8 mouse cellular contexts compared by ENCODE assay signal in the genomic region with DNA sequence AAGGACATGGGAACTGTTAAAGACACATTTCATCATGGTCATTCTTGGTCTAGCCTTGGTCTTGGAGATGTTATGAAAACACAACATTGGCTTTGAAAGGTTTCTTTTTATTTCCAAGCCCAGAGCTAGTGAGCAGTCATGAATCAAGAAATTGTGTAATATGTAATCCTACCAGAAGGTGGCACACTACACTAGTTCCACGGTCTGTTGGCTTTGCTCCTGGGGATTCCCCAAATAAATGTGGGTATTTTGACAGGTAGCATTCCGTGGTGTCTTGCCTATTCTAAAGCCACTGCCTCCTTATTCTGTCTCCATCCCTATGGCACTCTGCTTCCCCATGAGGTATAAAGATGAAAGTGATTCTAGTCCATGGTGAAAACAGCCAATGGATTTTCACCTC.
A peak's percentile ranks its signal among the peaks of the same experiment; 100 is the strongest.
DNase-seq lines count a peak whose midpoint lies in the region; ATAC-seq and TF ChIP-seq lines count a peak whose summit lies in the region.

No protein-coding gene starts in this region.

- WGBS in kidney, embryonic 14.5 days: 2% methylated on average over 2 of the region's 2 CpGs
- WGBS in liver, embryonic 14.5 days (ENCODE audit: insufficient replicate concordance): 0% methylated on average over 2 of the region's 2 CpGs

- peak; percentile 46 for DNase-seq in kidney, adult 9 months
- DNase-seq in ES-E14 (ENCODE audit: low read depth, low spot score): peak; percentile 28
- DNase-seq in liver, embryonic 14.5 days (ENCODE audit: low read depth in 3 of 3, low spot score in 3 of 3): peak in 2 of 3 experiments; percentile 37 to 57
- no peak for DNase-seq in urinary bladder, postnatal 14 days (ENCODE audit: low spot score)
- DNase-seq in cerebellum, adult 11-12 months: no peak
- no peak for DNase-seq in adrenal gland, postnatal 10 days

- no peaks in the 10 kb centered on the region for H3K36me3 ChIP-seq in kidney, embryonic 14.5 days (ENCODE audit: control insufficient read depth, insufficient read depth, low read length)
- no peaks in the 10 kb centered on the region for H3K36me3 ChIP-seq in ES-E14 (ENCODE audit: control insufficient read depth, insufficient read depth, low read length, poor library complexity, severe bottlenecking)
- no peaks in the 10 kb centered on the region for H3K36me3 ChIP-seq in liver, embryonic 14.5 days (replicated peaks; ENCODE audit: control insufficient read depth, insufficient read depth, low read depth)

- in situ Hi-C loops in ES-E14 (cut with MboI; ENCODE audit: low sequenced_read_pairs in 2 of 2, unreplicated experiment in 2 of 2): no loop called here

- H3K9ac ChIP-seq in kidney, embryonic 14.5 days (ENCODE audit: low read depth, low read length): no peak overlapping the region
- H3K9ac ChIP-seq in ES-E14 (ENCODE audit: insufficient read depth, low read depth, low read length, poor library complexity, severe bottlenecking): no peak overlapping the region
- no peak overlapping the region for H3K9ac ChIP-seq in liver, embryonic 14.5 days (replicated peaks)

- no peaks in the 10 kb centered on the region for H3K4me1 ChIP-seq in kidney, embryonic 14.5 days (ENCODE audit: control insufficient read depth, insufficient read depth, low read length)
- no peaks in the 10 kb centered on the region for H3K4me1 ChIP-seq in ES-E14 (ENCODE audit: control insufficient read depth in 2 of 2, insufficient read depth in 2 of 2, low read length in 2 of 2, poor library complexity in 1 of 2)
- H3K4me1 ChIP-seq in cortical plate, adult 2 months (ENCODE audit: control insufficient read depth, insufficient read depth, low read length): peaks cover 6% of the 10 kb centered on the region; the same call in 1 of the 2 replicates
- H3K4me1 ChIP-seq in liver, embryonic 14.5 days (replicated peaks; ENCODE audit: control insufficient read depth in 2 of 2, insufficient read depth in 2 of 2, low read length in 1 of 2): peaks cover 3 to 7% of the 10 kb centered on the region in 2 experiments

- H3K27ac ChIP-seq in kidney, embryonic 14.5 days (ENCODE audit: low read depth, low read length): no peak overlapping the region
- no peak overlapping the region for H3K27ac ChIP-seq in ES-E14 (ENCODE audit: insufficient read depth, low read depth, low read length, poor library complexity, severe bottlenecking)
- H3K27ac ChIP-seq in cortical plate, adult 2 months (ENCODE audit: insufficient read depth, low read length): no peak overlapping the region
- no peak overlapping the region for H3K27ac ChIP-seq in liver, embryonic 14.5 days

- no peaks in the 10 kb centered on the region for H3K9me3 ChIP-seq in kidney, embryonic 14.5 days (ENCODE audit: control insufficient read depth, low read length)
- H3K9me3 ChIP-seq in ES-E14 (ENCODE audit: control insufficient read depth, insufficient read depth, low read depth, low read length): no peaks in the 10 kb centered on the region
- no peaks in the 10 kb centered on the region for H3K9me3 ChIP-seq in liver, embryonic 14.5 days (ENCODE audit: control insufficient read depth, low read length)

- no peaks in the 10 kb centered on the region for H3K27me3 ChIP-seq in kidney, embryonic 14.5 days (ENCODE audit: control insufficient read depth, insufficient read depth, low read length)
- no peaks in the 10 kb centered on the region for H3K27me3 ChIP-seq in liver, embryonic 14.5 days (ENCODE audit: control insufficient read depth, insufficient read depth, low read length)

- ATAC-seq in kidney, embryonic 14.5 days (ENCODE audit: low FRiP score, low TSS enrichment): no peak
- peak; percentile 63 for ATAC-seq in liver, embryonic 14.5 days (ENCODE audit: insufficient read depth)

- no peak overlapping the region for H3K4me3 ChIP-seq in kidney, embryonic 14.5 days (ENCODE audit: low read length)
- H3K4me3 ChIP-seq in ES-E14 (ENCODE audit: insufficient read depth in 1 of 2, low read depth in 1 of 2, low read length in 2 of 2, poor library complexity in 1 of 2, severe bottlenecking in 1 of 2): no peak overlapping the region
- H3K4me3 ChIP-seq in cortical plate, adult 2 months (ENCODE audit: insufficient read depth, low read length): no peak overlapping the region
- no peak overlapping the region for H3K4me3 ChIP-seq in liver, embryonic 14.5 days (ENCODE audit: insufficient read depth in 1 of 2, low read depth in 2 of 2, low read length in 2 of 2)

- TF ChIP-seq POLR2A in cortical plate, adult 2 months (IDR thresholded peaks at IDR 0.05; ENCODE audit: extremely low read depth, insufficient read depth, low read length): no peak

- TF ChIP-seq CTCF in cortical plate, adult 2 months (IDR thresholded peaks at IDR 0.05; ENCODE audit: extremely low read depth, insufficient read depth, low read length): peak; percentile 63
- TF ChIP-seq CTCF in liver, embryonic 14.5 days (IDR thresholded peaks at IDR 0.05; ENCODE audit: low read depth): peak; percentile 73

- no peak for TF ChIP-seq EP300 in liver, embryonic 14.5 days (IDR thresholded peaks at IDR 0.05; ENCODE audit: low read depth)

- H3K4me2 ChIP-seq in kidney, embryonic 14.5 days (replicated peaks; ENCODE audit: low read depth, low read length): no peak overlapping the region
- no peak overlapping the region for H3K4me2 ChIP-seq in liver, embryonic 14.5 days (ENCODE audit: low read depth)

TF ChIP-seq in ES-E14, 5 proteins besides CTCF, POLR2A, EP300 and RAD21:
- TF ChIP-seq HCFC1 (IDR thresholded peaks at IDR 0.05; ENCODE audit: borderline replicate concordance, insufficient read depth, low read length): no peak
- TF ChIP-seq MAFK (IDR thresholded peaks at IDR 0.05; ENCODE audit: insufficient read depth, low read depth, low read length): no peak
- no peak for TF ChIP-seq ZNF384 (IDR thresholded peaks at IDR 0.05; ENCODE audit: low read depth, low read length)
- peak; percentile 70; the same call in 1 of the 2 replicates for TF ChIP-seq ZC3H11A (IDR thresholded peaks at IDR 0.05; ENCODE audit: borderline replicate concordance, low read depth, low read length)

Comparison
In these comparisons a context has a peak if more than half of its experiments do, and no peak if none do; other contexts are left out.
1. DNase-seq: peak in kidney, adult 9 months (single experiment), ES-E14 (single experiment) and liver, embryonic 14.5 days (2 of 3); none in urinary bladder, postnatal 14 days (single experiment), cerebellum, adult 11-12 months (single experiment) and adrenal gland, postnatal 10 days (single experiment).